Mouse (Mus musculus) embryonic facial prominence, embryonic 15.5 days (tissue): ENCODE results near the gene Zeb2. TPM values are rescaled to one million over a fixed set of nuclear protein-coding genes. Genes with fewer than 3 reads are reported as not detected.

ENCODE experiments used
- ATAC-seq: fragments of 200-750 bp; cut with Nextera tagmentation; 2 replicates; pipeline ENCODE4 v1.8.0; 2017; ENCODE audit warnings: low read depth, moderate TSS enrichment; ENCODE audit not compliant: insufficient number of reproducible peaks, low FRiP score, low TSS enrichment
- H3K27ac ChIP-seq: fragments of 300-500 bp; sonication (generic); replicated peaks from 2 replicates; pipeline ENCODE4 v1.5.1; 2015; ENCODE audit warnings: mild to moderate bottlenecking, inconsistent platforms
- H3K27me3 ChIP-seq: fragments of 300-500 bp; sonication (generic); 2 replicates; pipeline ENCODE4 v1.6.1; 2015; ENCODE audit warnings: inconsistent platforms
- H3K36me3 ChIP-seq: fragments of 300-500 bp; sonication (generic); 2 replicates; pipeline ENCODE4 v1.6.1; 2015; ENCODE audit warnings: mild to moderate bottlenecking, inconsistent platforms
- H3K4me1 ChIP-seq: fragments of 300-500 bp; sonication (generic); 2 replicates; pipeline ENCODE4 v1.6.1; 2015; ENCODE audit warnings: inconsistent platforms
- H3K4me2 ChIP-seq: fragments of 300-500 bp; sonication (generic); replicated peaks from 2 replicates; pipeline ENCODE4 v1.6.1; 2015; ENCODE audit warnings: mild to moderate bottlenecking, inconsistent platforms
- H3K4me3 ChIP-seq: fragments of 300-500 bp; sonication (generic); replicated peaks from 2 replicates; pipeline ENCODE4 v1.5.1; 2015; ENCODE audit warnings: mild to moderate bottlenecking, inconsistent platforms
- H3K9ac ChIP-seq: fragments of 300-500 bp; sonication (generic); 2 replicates; pipeline ENCODE4 v1.6.1; 2015; ENCODE audit warnings: inconsistent platforms
- H3K9me3 ChIP-seq: fragments of 300-500 bp; sonication (generic); replicated peaks from 2 replicates; pipeline ENCODE4 v1.6.1; 2016; ENCODE audit warnings: inconsistent platforms
- WGBS: fragments of 180-500 bp; shearing (Covaris S2); methylation state at CpG from one replicate; pipeline ENCODE4 v1.1.7; 2015; 5-methylcytosine and 5-hydroxymethylcytosine counted together
- polyA plus RNA-seq: library from polyadenylated mRNA; unstranded; fragments of >200 nt; fragmentation: Nextera tagmentation; extraction: Ambion mirVana; gene quantifications from 2 replicates; pipeline ENCODE4 v1.2.1, GENCODE M21; 2015

The Zeb2 gene
- polyA plus RNA-seq, 1 experiment from 2014 or later, result 69.8 TPM

DNA sequence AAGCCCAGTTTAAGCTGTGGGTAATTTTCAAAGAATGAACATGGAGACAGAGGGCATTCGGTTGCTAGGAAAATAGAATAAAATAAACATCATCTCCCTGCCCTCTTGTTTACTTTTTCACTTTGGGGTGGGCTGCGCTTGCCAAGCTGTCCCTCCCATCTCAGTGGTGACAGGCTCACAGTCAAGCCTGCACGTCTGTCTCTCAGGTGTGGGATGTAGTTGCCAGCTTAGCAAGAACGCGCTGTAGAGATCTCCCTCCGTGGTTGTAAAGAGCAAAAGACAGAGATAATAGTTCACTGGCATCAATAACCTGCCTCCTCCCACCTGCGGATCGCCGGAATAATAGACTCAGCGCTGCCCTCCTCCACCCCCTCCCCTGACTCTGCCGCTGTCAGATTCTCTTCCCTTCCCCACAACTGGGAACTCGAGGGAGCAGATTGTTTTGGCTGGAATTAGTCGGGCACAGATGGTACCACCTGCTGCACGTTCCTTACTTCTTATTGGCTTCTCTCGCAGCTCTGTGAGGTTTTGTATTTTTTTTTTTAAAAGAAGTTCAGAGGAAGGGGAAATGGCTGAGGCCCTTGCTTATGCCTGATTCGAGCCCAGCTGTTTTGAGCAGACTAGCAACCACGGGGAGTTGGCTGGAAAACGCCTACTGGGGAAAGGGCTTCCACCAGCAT is 138.0 kb downstream of the Zeb2 start:
- 4% methylated on average over 18 of the region's 18 CpGs for WGBS
- H3K9ac ChIP-seq, result no peak overlapping the region
- H3K27ac ChIP-seq, result no peak overlapping the region
- H3K9me3 ChIP-seq, result no peaks in the 10 kb centered on the region
- no peaks in the 10 kb centered on the region for H3K36me3 ChIP-seq
- no peaks in the 10 kb centered on the region for H3K27me3 ChIP-seq
- H3K4me3 ChIP-seq, result peak overlapping the region; percentile 27
- 0 out of 2 replicates have a peak, but pooled peaks have one; percentile 31 for ATAC-seq
- H3K4me1 ChIP-seq, result peaks cover 12% of the 10 kb centered on the region
- H3K4me2 ChIP-seq, result peak overlapping the region; percentile 57

DNA sequence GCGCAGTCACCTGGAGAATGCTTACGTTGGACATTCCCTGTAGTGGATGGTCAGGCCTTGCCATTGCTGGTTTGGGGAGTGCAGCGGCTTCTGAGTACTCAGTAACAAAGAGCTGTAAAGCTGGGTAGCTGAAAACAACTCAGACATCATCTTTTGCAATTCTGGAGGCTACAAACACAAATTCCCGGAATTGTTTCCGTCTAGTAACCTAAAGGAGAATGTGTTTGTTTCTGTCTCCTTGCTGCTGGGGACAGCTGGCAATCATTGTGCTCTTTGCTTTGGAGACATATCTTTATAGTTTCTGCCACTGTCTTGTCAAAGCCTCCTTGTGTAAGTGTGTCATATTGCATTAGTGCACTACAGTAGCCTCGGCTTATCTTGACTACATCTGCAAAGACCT is 139.2 kb downstream of the Zeb2 start:
- Histone ChIP-seq H3K9ac (no peak overlapping the region), H3K4me3 (no peak overlapping the region), H3K27ac (no peak overlapping the region), H3K36me3 (no peaks in the 10 kb centered on the region), H3K4me1 (peaks cover 12% of the 10 kb centered on the region), H3K4me2 (no peak overlapping the region), H3K9me3 (no peaks in the 10 kb centered on the region), H3K27me3 (no peaks in the 10 kb centered on the region)
- WGBS, result 65% methylated on average over 6 of the region's 6 CpGs
- ATAC-seq, result no peak

DNA sequence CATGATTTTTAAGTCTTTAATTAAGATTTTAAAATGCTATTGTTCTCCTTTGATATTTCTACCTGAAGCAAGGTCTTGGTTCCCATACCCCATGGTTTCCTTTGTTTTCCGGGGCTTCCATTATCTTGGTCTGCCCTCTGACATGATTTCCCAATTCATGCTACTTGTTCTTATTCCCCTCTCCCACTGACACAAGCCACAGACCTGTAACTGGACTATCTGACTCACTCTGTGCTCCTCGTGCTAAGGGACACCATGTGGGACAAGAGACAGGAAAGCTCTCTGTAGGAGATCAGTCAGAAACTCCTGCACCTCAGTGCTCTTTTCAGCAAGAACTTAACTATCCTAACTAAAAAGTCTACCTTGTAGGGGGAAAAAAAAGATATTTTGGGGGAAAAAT is 139.6 kb downstream of the Zeb2 start:
- Histone ChIP-seq H3K4me3 (no peak overlapping the region), H3K4me1 (peaks cover 12% of the 10 kb centered on the region), H3K9ac (no peak overlapping the region), H3K27me3 (no peaks in the 10 kb centered on the region), H3K9me3 (no peaks in the 10 kb centered on the region), H3K4me2 (no peak overlapping the region), H3K36me3 (no peaks in the 10 kb centered on the region), H3K27ac (no peak overlapping the region)
- 73% methylated on average over 2 of the region's 2 CpGs for WGBS
- no peak for ATAC-seq

DNA sequence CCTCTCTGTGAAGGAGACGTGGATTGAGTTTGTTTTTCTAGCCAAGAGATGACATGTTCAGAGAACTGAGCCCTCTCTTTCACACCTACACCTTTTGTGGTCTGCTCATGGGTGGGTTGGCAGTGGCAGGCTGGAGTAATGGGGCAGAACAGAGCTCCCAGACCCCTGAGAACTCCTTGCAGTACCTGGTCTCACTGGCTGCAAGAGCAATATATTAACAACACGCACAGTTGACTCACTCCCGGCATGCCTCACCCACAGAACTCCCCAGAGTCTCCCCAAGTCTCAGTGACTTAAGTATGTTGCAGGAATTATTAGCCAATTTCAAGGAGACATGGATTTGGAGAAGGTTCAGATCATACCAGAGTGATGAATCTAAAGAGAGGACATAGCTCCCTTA is 140.1 kb downstream of the Zeb2 start:
- Histone ChIP-seq H3K4me2 (no peak overlapping the region), H3K27ac (no peak overlapping the region), H3K4me1 (peaks cover 12% of the 10 kb centered on the region), H3K9ac (no peak overlapping the region), H3K36me3 (no peaks in the 10 kb centered on the region), H3K9me3 (no peaks in the 10 kb centered on the region), H3K27me3 (no peaks in the 10 kb centered on the region), H3K4me3 (no peak overlapping the region)
- no peak for ATAC-seq
- 67% methylated on average over 3 of the region's 3 CpGs for WGBS

DNA sequence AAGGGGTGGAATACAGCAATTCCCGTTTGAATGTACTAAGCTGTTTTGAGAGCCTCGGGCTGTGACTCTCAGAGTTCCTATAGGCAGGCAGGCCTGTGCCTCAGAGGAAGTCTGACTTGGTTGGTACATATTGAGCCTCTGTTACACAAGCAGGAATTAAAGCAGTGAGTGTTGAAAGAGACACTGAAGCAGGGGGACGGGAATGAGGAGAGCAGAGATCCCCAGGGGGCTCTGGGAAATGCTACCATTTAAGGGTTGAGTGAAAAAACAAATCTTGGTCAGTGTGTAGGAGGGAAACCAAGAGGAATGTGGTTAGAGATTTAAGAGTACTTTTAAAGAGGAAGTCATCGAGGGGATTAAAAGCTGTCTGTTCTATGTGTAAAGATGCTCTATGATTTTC is 140.7 kb downstream of the Zeb2 start:
- Histone ChIP-seq H3K9ac (no peak overlapping the region), H3K4me2 (no peak overlapping the region), H3K9me3 (no peaks in the 10 kb centered on the region), H3K36me3 (no peaks in the 10 kb centered on the region), H3K4me3 (no peak overlapping the region), H3K27ac (no peak overlapping the region), H3K27me3 (no peaks in the 10 kb centered on the region), H3K4me1 (peaks cover 12% of the 10 kb centered on the region)
- ATAC-seq, result no peak
- 24% methylated on average over 4 of the region's 4 CpGs for WGBS

DNA sequence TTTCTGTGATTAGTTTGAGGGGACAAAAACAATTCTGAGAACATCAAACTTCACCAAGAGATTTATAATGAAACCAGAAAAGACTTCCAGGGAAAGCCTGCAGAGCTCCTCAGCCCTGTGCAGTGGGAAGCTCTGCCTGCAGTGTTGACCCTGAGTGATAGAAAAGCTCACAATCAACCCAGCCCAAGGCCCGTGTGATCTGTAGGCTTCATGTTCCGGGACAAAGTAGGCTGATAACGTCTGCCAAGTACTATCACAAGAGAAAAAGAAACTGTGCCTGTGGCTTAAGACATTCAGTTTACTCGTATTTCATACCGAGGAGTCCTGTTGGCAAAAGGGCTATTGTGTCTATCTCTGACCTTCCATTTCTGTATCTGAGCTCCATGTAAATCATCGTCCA is 143.4 kb downstream of the Zeb2 start:
- Histone ChIP-seq H3K9me3 (no peaks in the 10 kb centered on the region), H3K27me3 (no peaks in the 10 kb centered on the region), H3K4me1 (peaks cover 2% of the 10 kb centered on the region; the same call in 1 of the 2 replicates), H3K9ac (no peak overlapping the region), H3K27ac (no peak overlapping the region), H3K36me3 (no peaks in the 10 kb centered on the region), H3K4me3 (no peak overlapping the region), H3K4me2 (no peak overlapping the region)
- no peak for ATAC-seq
- 84% methylated on average over 6 of the region's 6 CpGs for WGBS

DNA sequence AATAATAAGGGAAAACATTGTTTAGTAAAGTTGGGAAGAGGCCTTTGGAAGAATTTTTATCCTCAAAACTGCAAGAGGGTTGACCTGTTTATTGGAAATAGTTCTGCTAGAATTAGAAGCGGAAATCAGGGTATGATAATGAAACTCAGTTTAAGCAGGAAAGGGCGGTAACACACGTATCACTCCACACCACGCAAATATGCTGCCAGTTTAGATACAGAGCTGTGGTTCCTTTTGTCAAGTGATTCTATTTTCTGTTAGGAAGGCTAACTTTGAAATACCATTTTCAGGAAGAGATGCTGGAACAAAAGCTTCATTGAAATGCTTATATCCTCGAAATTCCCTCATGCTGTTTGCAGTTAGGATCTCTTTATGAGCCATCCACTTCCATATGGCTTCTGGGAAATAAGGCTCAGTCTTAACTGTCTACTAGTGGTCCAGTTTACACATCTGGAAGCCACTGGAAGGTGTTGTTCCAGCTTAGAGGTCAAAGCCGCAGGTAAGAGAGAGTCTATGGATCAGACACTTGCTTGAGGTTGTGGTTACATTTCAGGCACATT is 147.0 kb downstream of the Zeb2 start:
- H3K27me3 ChIP-seq, result no peaks in the 10 kb centered on the region
- H3K36me3 ChIP-seq, result no peaks in the 10 kb centered on the region
- no peak overlapping the region for H3K4me2 ChIP-seq
- no peaks in the 10 kb centered on the region for H3K4me1 ChIP-seq
- H3K27ac ChIP-seq, result no peak overlapping the region
- 86% methylated on average over 6 of the region's 6 CpGs for WGBS
- H3K4me3 ChIP-seq, result no peak overlapping the region
- ATAC-seq, result no peak
- no peaks in the 10 kb centered on the region for H3K9me3 ChIP-seq
- H3K9ac ChIP-seq, result no peak overlapping the region

DNA sequence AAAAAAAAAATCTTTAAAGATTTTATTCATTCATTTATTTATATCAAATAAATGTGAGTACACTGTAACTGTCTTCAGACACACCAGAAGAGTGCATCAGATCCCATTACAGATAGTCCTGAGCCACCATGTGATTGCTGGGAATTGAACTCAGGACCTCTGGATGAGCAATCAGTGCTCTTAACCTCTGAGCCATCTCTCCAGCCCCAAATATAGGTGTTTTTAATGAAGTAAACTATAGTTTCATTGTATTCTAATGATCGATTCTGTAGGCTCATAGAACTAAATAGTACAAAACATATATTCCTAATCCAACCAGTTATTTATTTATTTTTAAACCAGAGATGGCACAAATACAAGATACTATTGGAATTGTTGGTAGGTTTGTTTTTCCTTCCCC is 147.6 kb downstream of the Zeb2 start:
- Histone ChIP-seq H3K36me3 (no peaks in the 10 kb centered on the region), H3K4me1 (no peaks in the 10 kb centered on the region), H3K9ac (no peak overlapping the region), H3K9me3 (no peaks in the 10 kb centered on the region), H3K27ac (no peak overlapping the region), H3K4me3 (no peak overlapping the region), H3K4me2 (no peak overlapping the region), H3K27me3 (no peaks in the 10 kb centered on the region)
- WGBS, result 98% methylated on average over 1 of the region's 1 CpGs
- ATAC-seq, result no peak

DNA sequence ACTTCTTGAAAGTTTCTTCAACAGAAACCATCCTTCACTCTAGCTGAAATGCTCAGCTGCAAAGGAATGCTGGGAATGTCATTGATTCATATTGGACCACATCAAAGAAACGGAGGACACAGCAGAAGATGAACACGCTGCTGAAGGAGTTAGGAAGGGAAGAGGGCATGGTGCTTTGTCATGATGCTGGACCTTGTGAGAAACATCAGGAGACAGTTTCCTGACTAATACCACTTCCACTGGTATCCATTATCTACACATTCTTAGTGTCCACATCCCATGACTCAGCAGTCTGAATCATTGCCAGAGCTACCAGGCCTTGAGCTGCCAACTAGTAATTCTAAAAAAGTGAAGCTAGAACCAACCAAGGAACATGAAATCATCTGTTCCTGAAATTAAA is 148.0 kb downstream of the Zeb2 start:
- Histone ChIP-seq H3K4me1 (no peaks in the 10 kb centered on the region), H3K9me3 (no peaks in the 10 kb centered on the region), H3K27ac (no peak overlapping the region), H3K27me3 (no peaks in the 10 kb centered on the region), H3K9ac (no peak overlapping the region), H3K4me3 (no peak overlapping the region), H3K4me2 (no peak overlapping the region), H3K36me3 (no peaks in the 10 kb centered on the region)
- WGBS, result 54% methylated on average over 2 of the region's 2 CpGs
- ATAC-seq, result no peak

DNA sequence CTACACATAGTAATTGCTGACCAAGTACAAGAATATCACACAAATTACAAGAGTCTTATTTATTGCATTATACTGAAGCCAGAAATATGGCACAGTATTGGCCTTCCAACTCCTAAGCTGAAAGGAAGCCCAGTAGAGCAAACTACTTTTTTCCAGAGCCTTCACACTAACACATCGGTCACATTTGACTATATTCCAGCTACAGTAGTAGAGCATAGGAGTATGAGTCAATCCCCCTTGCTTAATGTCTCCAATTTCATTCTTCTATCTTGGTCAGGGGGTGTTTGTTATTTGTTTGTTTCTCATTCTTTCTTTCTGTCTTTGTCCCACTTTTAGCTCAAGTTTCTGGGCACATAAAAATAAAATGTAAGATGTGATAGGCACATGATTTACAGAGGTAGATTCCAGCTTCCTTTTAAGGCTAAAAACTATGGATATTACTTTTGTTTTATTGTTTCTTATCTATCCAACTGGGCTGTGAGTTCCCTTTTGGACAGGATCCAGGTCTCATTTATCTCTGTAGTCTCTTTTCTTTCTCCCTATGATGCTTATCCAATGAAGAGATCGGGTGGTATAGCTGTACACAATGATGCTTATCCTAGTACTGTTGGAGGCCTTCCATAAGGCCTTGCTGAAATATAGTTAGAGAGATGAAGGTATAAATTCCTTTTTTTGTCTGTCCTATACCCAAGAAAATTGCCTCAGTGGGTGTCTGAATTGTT is 151.2 kb downstream of the Zeb2 start:
- Histone ChIP-seq H3K27ac (no peak overlapping the region), H3K36me3 (no peaks in the 10 kb centered on the region), H3K9ac (no peak overlapping the region), H3K4me3 (no peak overlapping the region), H3K9me3 (no peaks in the 10 kb centered on the region), H3K4me1 (no peaks in the 10 kb centered on the region), H3K4me2 (no peak overlapping the region), H3K27me3 (no peaks in the 10 kb centered on the region)
- 80% methylated on average over 2 of the region's 2 CpGs for WGBS
- no peak for ATAC-seq

DNA sequence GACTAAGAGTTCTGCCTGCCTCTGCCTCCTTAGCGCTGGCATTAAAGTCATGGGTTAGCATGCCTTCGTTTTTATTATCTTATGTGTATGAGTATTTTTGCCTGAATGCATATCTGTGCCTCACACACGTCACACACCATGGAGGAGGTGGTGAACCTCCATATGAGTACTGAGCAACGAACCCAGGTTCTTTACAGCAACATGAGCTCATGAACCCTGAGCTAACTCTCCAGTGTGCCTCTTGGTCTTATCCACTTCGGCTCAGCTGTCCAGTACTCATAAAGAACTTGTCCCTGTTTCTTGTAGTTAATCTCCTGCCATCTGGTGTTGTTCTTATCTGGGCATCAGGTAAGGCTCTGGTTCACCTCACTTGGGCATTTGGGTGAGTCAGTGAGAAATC is 154.6 kb downstream of the Zeb2 start:
- H3K4me3 ChIP-seq, result no peak overlapping the region
- H3K36me3 ChIP-seq, result no peaks in the 10 kb centered on the region
- 90% methylated on average over 5 of the region's 5 CpGs for WGBS
- no peak for ATAC-seq
- no peak overlapping the region for H3K9ac ChIP-seq
- H3K27ac ChIP-seq, result no peak overlapping the region
- no peaks in the 10 kb centered on the region for H3K9me3 ChIP-seq
- H3K4me1 ChIP-seq, result no peaks in the 10 kb centered on the region
- H3K4me2 ChIP-seq, result no peak overlapping the region
- H3K27me3 ChIP-seq, result no peaks in the 10 kb centered on the region
